Mouse (Mus musculus): ENCODE data around the gene Map2k6. TPM values are rescaled to one million over a fixed set of nuclear protein-coding genes. Genes with fewer than 3 reads are reported as not detected.

Map2k6 gene
- polyA plus RNA-seq, 1 experiment from 2014 or later: 22.2 TPM

GRCm38 (mm10) chr11:110572548-110572947, 173.6 kb downstream of the Map2k6 start:
- H3K9ac ChIP-seq (replicated peaks; ENCODE audit: low read depth, low read length): no peak overlapping the region
- H3K4me2 ChIP-seq (ENCODE audit: low read depth, low read length): no peak overlapping the region
- H3K9me3 ChIP-seq (ENCODE audit: control insufficient read depth, low read length): no peaks in the 10 kb centered on the region
- 61% methylated on average over 10 of the region's 10 CpGs for WGBS
- no peaks in the 10 kb centered on the region for H3K27me3 ChIP-seq (ENCODE audit: control insufficient read depth, insufficient read depth, low read length)
- ATAC-seq (ENCODE audit: low read depth): peak; percentile 71; the same call in 1 of the 2 replicates
- no peak overlapping the region for H3K4me3 ChIP-seq (ENCODE audit: low read depth, low read length)
- H3K4me1 ChIP-seq (ENCODE audit: control insufficient read depth, insufficient read depth, low read length): no peaks in the 10 kb centered on the region
- no peak overlapping the region for H3K27ac ChIP-seq (ENCODE audit: low read depth, low read length)
- no peaks in the 10 kb centered on the region for H3K36me3 ChIP-seq (ENCODE audit: control insufficient read depth, insufficient read depth, low read length)

Other genes starting within 250 kb of the Map2k6 start
- 0.78 and 6.7 TPM in 2 replicates for gene Abca9, start 230.9 kb upstream of the Map2k6 start, polyA plus RNA-seq (2014; fragmentation: Nextera tagmentation; extraction: Ambion mirVana)
- 0.17 and 0.18 TPM in 2 replicates for gene Abca6, start 147.3 kb upstream of the Map2k6 start, polyA plus RNA-seq (2014; fragmentation: Nextera tagmentation; extraction: Ambion mirVana)
- gene Abca5, start 61.4 kb upstream of the Map2k6 start, polyA plus RNA-seq (2014; fragmentation: Nextera tagmentation; extraction: Ambion mirVana): 13.9 and 29.3 TPM in 2 replicates